8 mouse cellular contexts compared by ENCODE assay signal in genomic region chr3:116712436-116712881, GRCm38 (mm10). TPM values are rescaled to one million over a fixed set of nuclear protein-coding genes. Genes with fewer than 3 reads are reported as not detected.
DNase-seq lines count a peak whose midpoint lies in the region; ATAC-seq lines count a peak whose summit lies in the region.

Gene Slc35a3, minus strand, starts transcription at chr3:116712831.

- no peaks in the 10 kb centered on the region for H3K36me3 ChIP-seq in hindbrain, embryonic 13.5 days
- no peaks in the 10 kb centered on the region for H3K36me3 ChIP-seq in limb, embryonic 11.5 days (ENCODE audit: control insufficient read depth, insufficient read depth, low read length)
- no peaks in the 10 kb centered on the region for H3K36me3 ChIP-seq in neural tube, embryonic 15.5 days

- DNase-seq in kidney, adult 11 months: peak; percentile 83
- DNase-seq in kidney, postnatal 4 days: no peak
- DNase-seq in MEL-GATA-1-ER (ENCODE audit: extremely low read depth, low read depth): peak; percentile 66
- DNase-seq in limb, embryonic 11.5 days (ENCODE audit: low spot score): no peak
- DNase-seq in ovary, postnatal 36 days (ENCODE audit: low spot score): no peak

- peak within 1 kb of the TSS; percentile 94 for H3K9ac ChIP-seq in hindbrain, embryonic 13.5 days
- H3K9ac ChIP-seq in limb, embryonic 11.5 days (ENCODE audit: low read length): peak within 1 kb of the TSS; percentile 94
- H3K9ac ChIP-seq in neural tube, embryonic 15.5 days (replicated peaks): peak within 1 kb of the TSS; percentile 81

- 5% methylated on average over 8 of the region's 8 CpGs for WGBS in hindbrain, embryonic 13.5 days
- 5% methylated on average over 8 of the region's 8 CpGs for WGBS in limb, embryonic 11.5 days
- WGBS in neural tube, embryonic 15.5 days: 4% methylated on average over 8 of the region's 8 CpGs

- H3K4me2 ChIP-seq in hindbrain, embryonic 13.5 days: peak within 1 kb of the TSS; percentile 82
- peak within 1 kb of the TSS; percentile 74 for H3K4me2 ChIP-seq in limb, embryonic 11.5 days (ENCODE audit: low read depth, severe bottlenecking)
- H3K4me2 ChIP-seq in neural tube, embryonic 15.5 days: peak within 1 kb of the TSS; percentile 86

- H3K27me3 ChIP-seq in hindbrain, embryonic 13.5 days: peaks cover 16% of the 10 kb centered on the region
- H3K27me3 ChIP-seq in limb, embryonic 11.5 days (ENCODE audit: control insufficient read depth, insufficient read depth, low read length): no peaks in the 10 kb centered on the region
- 0 out of 2 replicates have a peak, but pooled peaks cover 4% of the 10 kb centered on the region for H3K27me3 ChIP-seq in neural tube, embryonic 15.5 days (replicated peaks)

- H3K4me1 ChIP-seq in hindbrain, embryonic 13.5 days (replicated peaks): peaks cover 15% of the 10 kb centered on the region
- H3K4me1 ChIP-seq in limb, embryonic 11.5 days (ENCODE audit: control insufficient read depth, insufficient read depth, low read length): 0 out of 2 replicates have a peak, but pooled peaks cover 3% of the 10 kb centered on the region
- H3K4me1 ChIP-seq in neural tube, embryonic 15.5 days: peaks cover 16% of the 10 kb centered on the region

- peak within 1 kb of the TSS; percentile 88 for H3K4me3 ChIP-seq in hindbrain, embryonic 13.5 days
- H3K4me3 ChIP-seq in limb, embryonic 11.5 days (ENCODE audit: low read depth, low read length): peak within 1 kb of the TSS; percentile 78
- peak within 1 kb of the TSS; percentile 85 for H3K4me3 ChIP-seq in neural tube, embryonic 15.5 days (replicated peaks)

- no peak for ATAC-seq in erythroblast, adult 5-6 weeks (replicated peaks; ENCODE audit: low FRiP score, poor library complexity, severe bottlenecking)
- peak; percentile 29 for ATAC-seq in hindbrain, embryonic 13.5 days (ENCODE audit: low FRiP score)
- no peak; the same call in 1 of the 2 replicates for ATAC-seq in limb, embryonic 11.5 days (ENCODE audit: insufficient number of reproducible peaks, low FRiP score, low TSS enrichment, low read depth)
- ATAC-seq in neural tube, embryonic 15.5 days (ENCODE audit: low FRiP score): peak; percentile 26

- H3K9me3 ChIP-seq in hindbrain, embryonic 13.5 days: no peaks in the 10 kb centered on the region
- H3K9me3 ChIP-seq in limb, embryonic 11.5 days (ENCODE audit: control insufficient read depth, low read length): no peaks in the 10 kb centered on the region
- H3K9me3 ChIP-seq in neural tube, embryonic 15.5 days (replicated peaks): no peaks in the 10 kb centered on the region

- H3K27ac ChIP-seq in hindbrain, embryonic 13.5 days: peak within 1 kb of the TSS; percentile 23
- peak within 1 kb of the TSS; percentile 75; the same call in 1 of the 2 replicates for H3K27ac ChIP-seq in limb, embryonic 11.5 days (replicated peaks; ENCODE audit: low read depth, low read length)
- H3K27ac ChIP-seq in neural tube, embryonic 15.5 days (replicated peaks): peak within 1 kb of the TSS; percentile 72

RNA-seq across cellular contexts. Expression of gene Slc35a3, which starts in this region (rescaled TPM):
- 10.7 and 21.3 TPM in 2 replicates for total RNA-seq in erythroblast, adult 5-6 weeks (2015; ENCODE audit: low replicate concordance)
- total RNA-seq in erythroblast, adult 5-6 weeks (2017; ENCODE audit: low replicate concordance): 16.0 and 17.1 TPM in 2 replicates
- polyA plus RNA-seq in hindbrain, embryonic 13.5 days (2015; fragmentation: Nextera tagmentation; extraction: Ambion mirVana): 6.1 and 7.6 TPM in 2 replicates
- 6.8 and 8.5 TPM in 2 replicates for polyA plus RNA-seq in limb, embryonic 11.5 days (2014; fragmentation: Nextera tagmentation; extraction: Ambion mirVana)
- polyA plus RNA-seq in neural tube, embryonic 15.5 days (2015; fragmentation: Nextera tagmentation; extraction: Ambion mirVana): 7.8 and 10.0 TPM in 2 replicates

Comparison
In these comparisons a context has a peak if more than half of its experiments do, and no peak if none do; other contexts are left out.
1. DNase-seq: peak in kidney, adult 11 months (single experiment) and MEL-GATA-1-ER (single experiment); none in kidney, postnatal 4 days (0 of 2), limb, embryonic 11.5 days (single experiment) and ovary, postnatal 36 days (single experiment).
2. ATAC-seq: peak in hindbrain, embryonic 13.5 days (single experiment) and neural tube, embryonic 15.5 days (single experiment); none in erythroblast, adult 5-6 weeks (single experiment) and limb, embryonic 11.5 days (single experiment).
3. H3K27ac ChIP-seq: peak in every context shown above with its lines; median percentile 75 in limb, embryonic 11.5 days; 72 in neural tube, embryonic 15.5 days; 23 in hindbrain, embryonic 13.5 days.
4. Peak in every context shown above with its lines, with median percentiles within 50 percentile points of each other: H3K4me2 ChIP-seq, H3K4me3 ChIP-seq and H3K9ac ChIP-seq.